Mouse (Mus musculus): ENCODE data around the gene Tfdp2. TPM values are rescaled to one million over a fixed set of nuclear protein-coding genes. Genes with fewer than 3 reads are reported as not detected.

The Tfdp2 gene
- polyA plus RNA-seq, 1 experiment from 2014 or later: 53.9 TPM

DNA sequence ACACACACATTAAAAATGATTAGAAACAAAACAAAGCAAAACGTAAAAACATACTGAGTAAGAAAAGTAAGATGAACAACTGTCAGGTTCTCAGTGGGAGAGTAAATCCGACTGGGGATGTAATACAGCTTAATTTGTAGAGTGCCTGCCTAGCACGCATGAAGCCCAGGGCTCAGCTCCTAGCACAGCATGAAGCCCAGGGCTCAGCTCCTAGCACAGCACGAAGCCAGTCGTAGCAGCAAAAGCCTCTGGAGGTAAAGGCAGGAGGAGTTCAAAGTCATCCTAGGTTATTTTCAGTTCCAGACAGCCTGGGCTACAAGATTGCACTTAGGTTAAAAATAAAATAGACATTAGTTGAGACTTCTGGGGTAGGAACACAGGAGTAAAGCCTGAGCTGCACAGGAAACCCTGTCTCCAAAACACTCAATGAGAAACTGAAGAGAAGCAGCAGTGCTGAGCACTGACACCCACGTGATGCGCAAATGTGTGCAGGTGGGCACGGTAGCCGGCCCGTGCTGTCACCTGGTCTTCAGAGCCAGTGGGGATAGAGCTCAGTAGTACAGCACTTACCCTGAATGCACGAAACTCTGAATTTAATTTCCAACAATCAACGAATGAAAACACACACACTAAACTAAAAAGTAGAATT lies 157.2 kb downstream of the Tfdp2 start:
- H3K9ac ChIP-seq (replicated peaks; ENCODE audit: low read depth): no peak overlapping the region
- no peak for ATAC-seq
- no peaks in the 10 kb centered on the region for H3K27me3 ChIP-seq (replicated peaks; ENCODE audit: insufficient read depth, low read length)
- no peaks in the 10 kb centered on the region for H3K36me3 ChIP-seq (ENCODE audit: insufficient read depth, low read length)
- no peaks in the 10 kb centered on the region for H3K4me1 ChIP-seq (ENCODE audit: insufficient read depth, low read depth, low read length)
- WGBS: 86% methylated on average over 12 of the region's 12 CpGs
- no peak for DNase-seq (ENCODE audit: low spot score)
- H3K4me2 ChIP-seq (replicated peaks; ENCODE audit: low read depth, low read length): no peak overlapping the region
- no peak overlapping the region for H3K4me3 ChIP-seq (ENCODE audit: low read depth, low read length)
- TF ChIP-seq CTCF (IDR thresholded peaks at IDR 0.05): no peak
- TF ChIP-seq EP300 (IDR thresholded peaks at IDR 0.05): no peak
- no peaks in the 10 kb centered on the region for H3K9me3 ChIP-seq (ENCODE audit: low read length)
- H3K27ac ChIP-seq (ENCODE audit: low read length): no peak overlapping the region

DNA sequence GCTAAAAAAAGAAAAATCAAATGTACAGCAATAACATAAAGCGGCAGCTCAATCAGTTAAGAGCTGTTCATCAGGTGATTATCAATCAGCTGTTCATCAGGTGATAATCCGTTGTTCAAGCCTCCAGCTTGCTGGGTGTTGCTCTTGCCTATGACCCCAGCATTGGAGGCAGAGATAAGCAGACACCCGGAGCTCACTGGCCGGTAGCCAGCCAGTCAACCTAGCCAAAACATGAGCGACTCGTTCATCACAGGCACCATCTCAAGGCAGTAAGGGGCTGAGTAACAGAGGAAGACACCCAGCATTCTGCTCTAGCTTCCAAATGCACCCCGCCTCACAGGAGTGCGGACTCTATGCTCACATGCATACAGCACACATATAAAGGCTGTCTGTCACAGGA lies 157.7 kb downstream of the Tfdp2 start:
- TF ChIP-seq EP300 (IDR thresholded peaks at IDR 0.05): no peak
- no peak for TF ChIP-seq CTCF (IDR thresholded peaks at IDR 0.05)
- WGBS: 42% methylated on average over 8 of the region's 8 CpGs
- H3K27me3 ChIP-seq (replicated peaks; ENCODE audit: insufficient read depth, low read length): no peaks in the 10 kb centered on the region
- no peak overlapping the region for H3K9ac ChIP-seq (replicated peaks; ENCODE audit: low read depth)
- no peak overlapping the region for H3K4me2 ChIP-seq (replicated peaks; ENCODE audit: low read depth, low read length)
- no peaks in the 10 kb centered on the region for H3K4me1 ChIP-seq (ENCODE audit: insufficient read depth, low read depth, low read length)
- no peaks in the 10 kb centered on the region for H3K9me3 ChIP-seq (ENCODE audit: low read length)
- no peak overlapping the region for H3K27ac ChIP-seq (ENCODE audit: low read length)
- H3K36me3 ChIP-seq (ENCODE audit: insufficient read depth, low read length): no peaks in the 10 kb centered on the region
- no peak for ATAC-seq
- DNase-seq (ENCODE audit: low spot score): no peak
- no peak overlapping the region for H3K4me3 ChIP-seq (ENCODE audit: low read depth, low read length)

DNA sequence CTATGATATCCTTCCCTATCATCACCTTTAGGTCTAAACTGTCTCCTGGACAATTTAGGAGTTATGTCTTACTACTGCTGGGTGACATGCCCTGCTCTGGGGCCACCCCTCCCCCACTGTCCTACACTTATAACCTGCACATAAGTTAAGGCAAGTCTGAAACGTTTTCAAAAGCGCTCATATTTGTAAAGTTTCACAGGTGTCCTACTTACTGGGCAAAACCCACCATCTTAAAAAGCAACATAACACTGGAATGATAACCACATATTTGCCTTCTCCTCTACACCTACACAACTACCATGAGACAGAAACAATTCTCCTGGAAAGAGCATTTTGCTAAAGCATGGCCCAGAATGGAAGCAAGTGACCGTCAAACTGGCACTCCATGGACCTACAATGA lies 164.0 kb downstream of the Tfdp2 start:
- TF ChIP-seq CTCF (IDR thresholded peaks at IDR 0.05) (no peak), EP300 (IDR thresholded peaks at IDR 0.05) (no peak)
- no peak overlapping the region for H3K9ac ChIP-seq (replicated peaks; ENCODE audit: low read depth)
- no peak overlapping the region for H3K27ac ChIP-seq (ENCODE audit: low read length)
- ATAC-seq: no peak
- no peak overlapping the region for H3K4me2 ChIP-seq (replicated peaks; ENCODE audit: low read depth, low read length)
- H3K36me3 ChIP-seq (ENCODE audit: insufficient read depth, low read length): no peaks in the 10 kb centered on the region
- no peak for DNase-seq (ENCODE audit: low spot score)
- no peak overlapping the region for H3K4me3 ChIP-seq (ENCODE audit: low read depth, low read length)
- no peaks in the 10 kb centered on the region for H3K9me3 ChIP-seq (ENCODE audit: low read length)
- 73% methylated on average over 3 of the region's 3 CpGs for WGBS
- H3K27me3 ChIP-seq (replicated peaks; ENCODE audit: insufficient read depth, low read length): no peaks in the 10 kb centered on the region
- peaks cover 10% of the 10 kb centered on the region; the same call in 1 of the 2 replicates for H3K4me1 ChIP-seq (ENCODE audit: insufficient read depth, low read depth, low read length)

DNA sequence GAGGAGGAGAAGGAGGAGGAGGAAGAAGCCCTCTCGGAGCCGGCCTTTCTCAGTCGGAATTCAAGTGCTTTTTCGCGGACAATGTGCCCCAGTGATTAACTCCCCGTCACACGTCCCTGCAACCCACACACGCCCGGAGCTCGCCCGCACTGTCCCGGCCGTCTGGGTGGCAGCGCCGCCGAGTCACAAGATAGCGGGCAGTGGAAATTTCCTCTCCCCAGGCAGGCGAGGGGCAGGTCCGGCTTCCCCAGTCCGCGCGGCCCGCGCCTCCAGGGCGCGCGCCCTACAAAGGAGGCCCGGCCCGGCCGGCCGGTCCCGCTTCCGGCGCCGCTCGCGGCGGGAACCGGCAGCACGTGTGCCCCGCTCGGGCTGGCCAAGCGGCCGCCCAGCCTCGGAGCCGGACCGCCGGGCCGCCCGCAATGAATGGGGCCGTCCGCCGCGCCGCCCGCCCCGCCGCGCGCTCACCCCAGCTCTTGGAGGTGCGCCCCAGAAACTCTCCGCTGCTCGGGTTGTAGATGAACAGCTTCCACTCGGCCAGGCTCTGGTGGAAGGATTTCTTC lies 167.6 kb downstream of the Tfdp2 start:
- peak overlapping the region; percentile 92 for H3K27ac ChIP-seq (ENCODE audit: low read length)
- H3K27me3 ChIP-seq (replicated peaks; ENCODE audit: insufficient read depth, low read length): no peaks in the 10 kb centered on the region
- DNase-seq (ENCODE audit: low spot score) (peak; percentile 82), ATAC-seq (peak; percentile 70)
- H3K4me1 ChIP-seq (ENCODE audit: insufficient read depth, low read depth, low read length): peaks cover 10% of the 10 kb centered on the region; the same call in 1 of the 2 replicates
- peak overlapping the region; percentile 60 for H3K4me2 ChIP-seq (replicated peaks; ENCODE audit: low read depth, low read length)
- H3K36me3 ChIP-seq (ENCODE audit: insufficient read depth, low read length): no peaks in the 10 kb centered on the region
- no peaks in the 10 kb centered on the region for H3K9me3 ChIP-seq (ENCODE audit: low read length)
- peak overlapping the region; percentile 84 for H3K4me3 ChIP-seq (ENCODE audit: low read depth, low read length)
- WGBS: 4% methylated on average over 48 of the region's 64 CpGs
- H3K9ac ChIP-seq (replicated peaks; ENCODE audit: low read depth): peak overlapping the region; percentile 72
- TF ChIP-seq EP300 (IDR thresholded peaks at IDR 0.05): no peak
- no peak for TF ChIP-seq CTCF (IDR thresholded peaks at IDR 0.05)

DNA sequence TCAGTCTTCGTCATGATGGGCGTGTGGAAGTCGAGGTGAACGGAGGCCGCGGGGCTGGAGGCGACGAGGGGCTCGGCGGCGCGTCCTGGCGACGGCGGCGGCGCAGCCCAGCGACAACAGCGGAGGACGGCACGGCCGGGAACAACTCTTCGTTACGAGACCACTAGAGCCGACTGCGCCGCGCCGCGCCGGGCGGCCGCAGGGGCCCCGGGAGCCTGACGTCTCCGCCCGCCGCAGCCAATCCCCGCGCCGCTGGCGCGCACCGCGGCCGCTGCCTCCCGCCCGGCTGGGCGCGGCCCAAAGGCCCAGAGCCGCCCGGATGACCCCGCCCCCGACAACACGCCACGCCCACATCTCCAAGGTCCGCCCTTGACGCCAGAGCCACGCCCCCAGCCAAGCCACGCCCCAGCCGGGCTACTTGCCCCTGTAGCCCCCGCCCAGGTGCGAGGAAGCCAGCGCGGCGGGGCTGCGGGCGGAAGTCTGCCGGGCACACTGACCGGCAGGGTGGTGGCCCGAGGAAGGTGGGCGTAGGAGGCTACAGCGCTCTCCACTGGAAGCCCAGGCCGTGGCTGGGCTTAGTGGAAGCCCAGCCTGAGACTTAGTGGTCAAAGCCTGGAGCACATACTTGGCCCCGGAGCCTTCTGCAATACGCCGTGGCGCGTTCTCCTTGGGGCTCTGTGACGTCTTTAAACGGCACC lies 168.2 kb downstream of the Tfdp2 start, which contains the start of gene Atp1b3:
Atp1b3 (minus strand) TSS at position 302 of the 698 bp plus-strand sequence.
- no peaks in the 10 kb centered on the region for H3K27me3 ChIP-seq (replicated peaks; ENCODE audit: insufficient read depth, low read length)
- peak within 1 kb of the TSS; percentile 60 for H3K4me2 ChIP-seq (replicated peaks; ENCODE audit: low read depth, low read length)
- peak within 1 kb of the TSS; percentile 92 for H3K27ac ChIP-seq (ENCODE audit: low read length)
- H3K36me3 ChIP-seq (ENCODE audit: insufficient read depth, low read length): no peaks in the 10 kb centered on the region
- TF ChIP-seq CTCF (IDR thresholded peaks at IDR 0.05) (peak; percentile 48; the same call in 1 of the 2 replicates), EP300 (IDR thresholded peaks at IDR 0.05) (no peak)
- 5% methylated on average over 48 of the region's 81 CpGs for WGBS
- no peaks in the 10 kb centered on the region for H3K9me3 ChIP-seq (ENCODE audit: low read length)
- peaks cover 10% of the 10 kb centered on the region; the same call in 1 of the 2 replicates for H3K4me1 ChIP-seq (ENCODE audit: insufficient read depth, low read depth, low read length)
- DNase-seq (ENCODE audit: low spot score): peak; percentile 97
- H3K4me3 ChIP-seq (ENCODE audit: low read depth, low read length): peak within 1 kb of the TSS; percentile 84
- peak; percentile 99 for ATAC-seq
- H3K9ac ChIP-seq (replicated peaks; ENCODE audit: low read depth): peak within 1 kb of the TSS; percentile 72

DNA sequence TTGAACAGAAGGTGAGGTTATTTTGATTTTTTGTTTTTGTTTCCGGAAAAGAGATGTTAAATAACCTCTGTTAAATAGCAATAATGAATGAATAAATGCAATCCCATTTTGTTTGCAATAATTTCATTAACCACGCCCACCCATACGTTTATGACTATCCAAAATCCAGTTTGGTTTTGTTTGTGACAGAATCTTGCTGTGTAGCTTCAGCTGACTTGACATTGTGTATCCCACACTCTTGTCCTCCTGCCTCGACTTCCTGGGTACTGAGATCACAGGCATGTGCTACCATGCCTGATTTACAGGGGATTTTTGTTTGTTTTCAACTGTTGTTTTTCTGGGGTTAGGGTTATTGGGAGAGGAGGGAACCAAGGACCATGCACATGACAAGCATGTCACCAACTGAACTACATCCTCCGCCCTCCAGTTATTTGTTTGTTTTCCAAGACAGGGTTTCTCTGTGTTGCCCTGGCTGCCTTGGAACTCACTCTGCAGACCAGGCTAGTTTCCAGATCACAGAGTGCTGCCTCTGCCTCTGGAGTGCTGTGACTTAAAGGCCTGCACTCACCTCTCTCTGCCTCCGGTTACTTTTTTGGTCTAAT lies 169.3 kb downstream of the Tfdp2 start:
- no peaks in the 10 kb centered on the region for H3K9me3 ChIP-seq (ENCODE audit: low read length)
- H3K9ac ChIP-seq (replicated peaks; ENCODE audit: low read depth): no peak overlapping the region
- ATAC-seq (no peak), DNase-seq (ENCODE audit: low spot score) (no peak)
- H3K27ac ChIP-seq (ENCODE audit: low read length): no peak overlapping the region
- no peaks in the 10 kb centered on the region for H3K27me3 ChIP-seq (replicated peaks; ENCODE audit: insufficient read depth, low read length)
- WGBS: 64% methylated on average over 6 of the region's 6 CpGs
- no peaks in the 10 kb centered on the region for H3K36me3 ChIP-seq (ENCODE audit: insufficient read depth, low read length)
- H3K4me2 ChIP-seq (replicated peaks; ENCODE audit: low read depth, low read length): no peak overlapping the region
- H3K4me1 ChIP-seq (ENCODE audit: insufficient read depth, low read depth, low read length): peaks cover 6% of the 10 kb centered on the region; the same call in 1 of the 2 replicates
- no peak for TF ChIP-seq EP300 (IDR thresholded peaks at IDR 0.05)
- no peak for TF ChIP-seq CTCF (IDR thresholded peaks at IDR 0.05)
- no peak overlapping the region for H3K4me3 ChIP-seq (ENCODE audit: low read depth, low read length)
